Mouse (Mus musculus): ENCODE results near the gene Acsm3. TPM values are rescaled to one million over a fixed set of nuclear protein-coding genes. Genes with fewer than 3 reads are reported as not detected.

The Acsm3 gene
- polyA plus RNA-seq, 1 experiment = not detected

- Histone ChIP-seq H3K27ac (ENCODE audit: insufficient read depth, low read length) (no peak overlapping the region), H3K4me3 (ENCODE audit: low read depth, low read length) (no peak overlapping the region), H3K9me3 (replicated peaks; ENCODE audit: control insufficient read depth, insufficient read depth, low read length, poor library complexity, severe bottlenecking) (no peaks in the 10 kb centered on the region), H3K4me1 (ENCODE audit: control insufficient read depth, insufficient read depth, low read length) (no peaks in the 10 kb centered on the region), H3K9ac (ENCODE audit: low read depth, poor library complexity, severe bottlenecking) (no peak overlapping the region), H3K27me3 (ENCODE audit: control insufficient read depth, insufficient read depth, low read length, poor library complexity, severe bottlenecking) (no peaks in the 10 kb centered on the region), H3K36me3 (ENCODE audit: control insufficient read depth, insufficient read depth, low read length, poor library complexity, severe bottlenecking) (peaks cover 3% of the 10 kb centered on the region; the same call in 1 of the 2 replicates)
- TF ChIP-seq CTCF (IDR thresholded peaks at IDR 0.05; ENCODE audit: low read depth, low read length) = no peak
- no peak for TF ChIP-seq EP300 (IDR thresholded peaks at IDR 0.05; ENCODE audit: insufficient read depth, low read depth, low read length)
- no peak for TF ChIP-seq POLR2A (IDR thresholded peaks at IDR 0.05; ENCODE audit: insufficient read depth, low read length)
Observed at GRCm38 (mm10) chr7:119800991-119801390, 40.3 kb downstream of the Acsm3 start.

DNA sequence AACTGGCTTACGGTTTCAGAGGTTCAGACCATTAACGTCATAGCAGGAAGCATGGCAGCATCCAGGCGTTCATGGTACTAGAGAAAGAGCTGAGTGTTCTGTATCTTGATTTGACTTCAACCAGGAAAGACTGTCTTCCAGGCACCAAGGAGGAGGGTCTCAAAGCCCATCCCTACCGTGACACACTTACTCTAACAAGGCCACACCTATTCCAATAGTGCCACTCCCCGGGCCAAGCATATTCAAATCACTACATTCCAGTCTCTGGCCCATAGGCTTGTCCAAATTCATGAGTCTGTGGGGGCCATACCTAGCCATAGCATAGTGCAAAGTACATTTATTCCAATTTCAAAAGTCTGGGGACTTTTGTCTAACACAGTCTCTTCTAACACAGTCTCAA is 46.7 kb downstream of the Acsm3 start:
- peaks cover 3% of the 10 kb centered on the region; the same call in 1 of the 2 replicates for H3K36me3 ChIP-seq (ENCODE audit: control insufficient read depth, insufficient read depth, low read length, poor library complexity, severe bottlenecking)
- no peaks in the 10 kb centered on the region for H3K4me1 ChIP-seq (ENCODE audit: control insufficient read depth, insufficient read depth, low read length)
- no peaks in the 10 kb centered on the region for H3K9me3 ChIP-seq (replicated peaks; ENCODE audit: control insufficient read depth, insufficient read depth, low read length, poor library complexity, severe bottlenecking)
- no peak overlapping the region for H3K4me3 ChIP-seq (ENCODE audit: low read depth, low read length)
- H3K27ac ChIP-seq (ENCODE audit: insufficient read depth, low read length) = no peak overlapping the region
- no peaks in the 10 kb centered on the region for H3K27me3 ChIP-seq (ENCODE audit: control insufficient read depth, insufficient read depth, low read length, poor library complexity, severe bottlenecking)
- TF ChIP-seq POLR2A (IDR thresholded peaks at IDR 0.05; ENCODE audit: insufficient read depth, low read length) (no peak), CTCF (IDR thresholded peaks at IDR 0.05; ENCODE audit: low read depth, low read length) (no peak), EP300 (IDR thresholded peaks at IDR 0.05; ENCODE audit: insufficient read depth, low read depth, low read length) (no peak)
- H3K9ac ChIP-seq (ENCODE audit: low read depth, poor library complexity, severe bottlenecking) = no peak overlapping the region

DNA sequence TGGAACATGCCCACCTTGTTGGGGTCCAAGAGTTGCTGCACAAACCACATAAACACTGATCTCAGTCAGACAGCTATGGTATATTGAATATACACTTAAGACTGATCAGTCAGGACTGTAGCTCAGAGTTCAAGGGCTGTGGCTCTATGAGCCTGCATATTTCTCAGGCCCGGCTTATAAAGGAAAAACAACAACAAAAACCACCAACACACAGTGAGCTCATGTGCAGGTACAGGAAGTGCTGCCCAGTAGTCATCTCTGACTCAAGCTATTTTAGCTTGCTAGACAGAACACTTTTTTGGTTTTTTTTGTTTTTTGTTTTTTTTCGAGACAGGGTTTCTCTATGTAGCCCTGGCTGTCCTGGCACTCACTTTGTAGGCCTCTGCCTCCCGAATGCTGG is 48.0 kb downstream of the Acsm3 start:
- Histone ChIP-seq H3K9me3 (replicated peaks; ENCODE audit: control insufficient read depth, insufficient read depth, low read length, poor library complexity, severe bottlenecking) (no peaks in the 10 kb centered on the region), H3K4me1 (ENCODE audit: control insufficient read depth, insufficient read depth, low read length) (no peaks in the 10 kb centered on the region), H3K4me3 (ENCODE audit: low read depth, low read length) (no peak overlapping the region), H3K27me3 (ENCODE audit: control insufficient read depth, insufficient read depth, low read length, poor library complexity, severe bottlenecking) (no peaks in the 10 kb centered on the region), H3K27ac (ENCODE audit: insufficient read depth, low read length) (no peak overlapping the region), H3K9ac (ENCODE audit: low read depth, poor library complexity, severe bottlenecking) (no peak overlapping the region), H3K36me3 (ENCODE audit: control insufficient read depth, insufficient read depth, low read length, poor library complexity, severe bottlenecking) (peaks cover 3% of the 10 kb centered on the region; the same call in 1 of the 2 replicates)
- TF ChIP-seq CTCF (IDR thresholded peaks at IDR 0.05; ENCODE audit: low read depth, low read length) = no peak
- TF ChIP-seq POLR2A (IDR thresholded peaks at IDR 0.05; ENCODE audit: insufficient read depth, low read length) = no peak
- TF ChIP-seq EP300 (IDR thresholded peaks at IDR 0.05; ENCODE audit: insufficient read depth, low read depth, low read length) = no peak

DNA sequence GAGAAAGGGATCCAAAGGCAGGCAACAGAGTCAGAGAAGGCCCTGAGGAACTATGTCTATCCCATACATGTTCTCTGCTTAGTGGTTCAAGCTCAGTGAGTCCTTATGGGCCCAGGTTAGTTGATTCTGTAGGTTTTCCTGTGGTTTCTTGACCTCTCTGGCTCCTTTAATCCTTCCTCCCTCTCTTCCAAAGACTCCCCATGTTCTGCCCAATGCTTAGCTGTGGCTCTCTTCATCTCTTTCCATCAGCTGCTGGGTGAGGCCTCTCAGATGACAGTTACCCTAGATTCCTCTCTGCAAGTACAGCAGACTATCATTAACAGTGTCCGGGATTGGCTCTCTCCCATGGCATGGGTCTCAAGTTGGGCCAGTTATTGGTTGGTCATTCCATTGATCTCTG is 74.6 kb downstream of the Acsm3 start:
- TF ChIP-seq CTCF (IDR thresholded peaks at IDR 0.05; ENCODE audit: low read depth, low read length) (no peak), EP300 (IDR thresholded peaks at IDR 0.05; ENCODE audit: insufficient read depth, low read depth, low read length) (no peak)
- H3K27ac ChIP-seq (ENCODE audit: insufficient read depth, low read length) = no peak overlapping the region
- H3K4me1 ChIP-seq (ENCODE audit: control insufficient read depth, insufficient read depth, low read length) = no peaks in the 10 kb centered on the region
- H3K9me3 ChIP-seq (replicated peaks; ENCODE audit: control insufficient read depth, insufficient read depth, low read length, poor library complexity, severe bottlenecking) = no peaks in the 10 kb centered on the region
- no peaks in the 10 kb centered on the region for H3K27me3 ChIP-seq (ENCODE audit: control insufficient read depth, insufficient read depth, low read length, poor library complexity, severe bottlenecking)
- no peak overlapping the region for H3K9ac ChIP-seq (ENCODE audit: low read depth, poor library complexity, severe bottlenecking)
- no peak overlapping the region for H3K4me3 ChIP-seq (ENCODE audit: low read depth, low read length)
- H3K36me3 ChIP-seq (ENCODE audit: control insufficient read depth, insufficient read depth, low read length, poor library complexity, severe bottlenecking) = no peaks in the 10 kb centered on the region; the same call in 1 of the 2 replicates

DNA sequence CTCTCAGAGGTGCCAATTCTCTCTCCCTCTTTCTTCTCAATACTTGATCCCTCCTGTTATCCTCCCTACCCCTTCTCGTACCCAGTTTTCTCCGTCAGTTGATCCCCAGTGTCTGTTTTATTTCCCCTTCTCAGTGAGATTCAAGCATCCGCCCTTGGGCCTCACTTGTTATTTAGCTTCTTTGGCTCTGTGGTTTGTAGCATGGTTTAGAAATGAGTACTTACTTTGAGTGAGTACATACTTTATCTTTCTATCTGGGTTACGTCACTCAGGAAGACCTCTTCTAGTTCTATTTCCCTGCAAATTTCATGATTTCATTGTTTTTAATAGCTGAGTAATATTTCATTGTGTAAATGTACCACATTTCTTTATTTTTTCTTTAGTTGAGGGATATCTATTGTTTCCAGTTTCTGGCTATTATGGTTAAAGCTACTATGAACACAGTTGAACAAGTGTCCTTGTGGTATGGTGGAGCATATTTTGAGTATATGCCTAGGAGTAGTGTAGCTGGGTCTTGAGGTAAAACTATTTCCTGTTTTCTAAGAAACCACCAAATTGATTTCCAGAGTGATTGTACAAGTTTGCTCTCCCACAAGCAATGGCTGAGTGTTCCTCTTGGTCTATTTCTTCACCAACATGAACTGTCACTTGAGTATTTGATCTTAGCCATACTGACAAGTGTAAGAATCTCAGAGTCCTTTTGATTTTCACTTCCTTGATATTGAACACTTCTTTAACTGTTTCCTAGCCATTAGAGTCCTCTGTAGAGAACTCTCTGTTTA is 75.5 kb downstream of the Acsm3 start:
- H3K36me3 ChIP-seq (ENCODE audit: control insufficient read depth, insufficient read depth, low read length, poor library complexity, severe bottlenecking) = no peaks in the 10 kb centered on the region; the same call in 1 of the 2 replicates
- no peaks in the 10 kb centered on the region for H3K9me3 ChIP-seq (replicated peaks; ENCODE audit: control insufficient read depth, insufficient read depth, low read length, poor library complexity, severe bottlenecking)
- H3K27me3 ChIP-seq (ENCODE audit: control insufficient read depth, insufficient read depth, low read length, poor library complexity, severe bottlenecking) = no peaks in the 10 kb centered on the region
- TF ChIP-seq POLR2A (IDR thresholded peaks at IDR 0.05; ENCODE audit: insufficient read depth, low read length) (no peak), CTCF (IDR thresholded peaks at IDR 0.05; ENCODE audit: low read depth, low read length) (no peak), EP300 (IDR thresholded peaks at IDR 0.05; ENCODE audit: insufficient read depth, low read depth, low read length) (no peak)
- no peaks in the 10 kb centered on the region for H3K4me1 ChIP-seq (ENCODE audit: control insufficient read depth, insufficient read depth, low read length)
- H3K27ac ChIP-seq (ENCODE audit: insufficient read depth, low read length) = no peak overlapping the region
- no peak overlapping the region for H3K9ac ChIP-seq (ENCODE audit: low read depth, poor library complexity, severe bottlenecking)
- no peak overlapping the region for H3K4me3 ChIP-seq (ENCODE audit: low read depth, low read length)

Other genes with a start within 250 kb of the Acsm3 start
- not detected in 2 replicates for gene Acsm5, start 241.5 kb upstream of the Acsm3 start, polyA plus RNA-seq (2011; ENCODE audit: insufficient read depth, insufficient read length, low read depth, missing spikeins)
- gene Pdilt, start 237.4 kb upstream of the Acsm3 start, polyA plus RNA-seq (2011; ENCODE audit: insufficient read depth, insufficient read length, low read depth, missing spikeins) = not detected in 2 replicates
- not detected in 2 replicates for gene Acsm2, start 206.6 kb upstream of the Acsm3 start, polyA plus RNA-seq (2011; ENCODE audit: insufficient read depth, insufficient read length, low read depth, missing spikeins)
- gene Acsm1, start 153.9 kb upstream of the Acsm3 start, polyA plus RNA-seq (2011; ENCODE audit: insufficient read depth, insufficient read length, low read depth, missing spikeins) = not detected in 2 replicates
- not detected in 2 replicates for gene Acsm4, start 70.9 kb upstream of the Acsm3 start, polyA plus RNA-seq (2011; ENCODE audit: insufficient read depth, insufficient read length, low read depth, missing spikeins)
- gene Thumpd1, start 40.1 kb upstream of the Acsm3 start, polyA plus RNA-seq (2011; ENCODE audit: insufficient read depth, insufficient read length, low read depth, missing spikeins) = 67.9 and 68.0 TPM in 2 replicates
- gene Rexo5, start 33.1 kb downstream of the Acsm3 start, polyA plus RNA-seq (2011; ENCODE audit: insufficient read depth, insufficient read length, low read depth, missing spikeins) = 27.0 and 31.4 TPM in 2 replicates
- gene Eri2, start 33.1 kb downstream of the Acsm3 start, polyA plus RNA-seq (2011; ENCODE audit: insufficient read depth, insufficient read length, low read depth, missing spikeins) = 22.1 and 26.9 TPM in 2 replicates
- 7.2 and 8.7 TPM in 2 replicates for gene Lyrm1, start 134.9 kb downstream of the Acsm3 start, polyA plus RNA-seq (2011; ENCODE audit: insufficient read depth, insufficient read length, low read depth, missing spikeins)
- gene Dcun1d3, start 135.4 kb downstream of the Acsm3 start, polyA plus RNA-seq (2011; ENCODE audit: insufficient read depth, insufficient read length, low read depth, missing spikeins) = 31.2 and 37.9 TPM in 2 replicates

All from ES-Bruce4 (cell line).